Mouse (Mus musculus): ENCODE data around the gene Ttyh2.
A peak's percentile ranks its signal among the peaks of the same experiment; 100 is the strongest.
"Not testable (repeated sequence)": the region's sequence is repeated elsewhere in the genome, so short reads cannot be mapped to it uniquely, and the experiment has no call there.

Ttyh2 gene

DNA sequence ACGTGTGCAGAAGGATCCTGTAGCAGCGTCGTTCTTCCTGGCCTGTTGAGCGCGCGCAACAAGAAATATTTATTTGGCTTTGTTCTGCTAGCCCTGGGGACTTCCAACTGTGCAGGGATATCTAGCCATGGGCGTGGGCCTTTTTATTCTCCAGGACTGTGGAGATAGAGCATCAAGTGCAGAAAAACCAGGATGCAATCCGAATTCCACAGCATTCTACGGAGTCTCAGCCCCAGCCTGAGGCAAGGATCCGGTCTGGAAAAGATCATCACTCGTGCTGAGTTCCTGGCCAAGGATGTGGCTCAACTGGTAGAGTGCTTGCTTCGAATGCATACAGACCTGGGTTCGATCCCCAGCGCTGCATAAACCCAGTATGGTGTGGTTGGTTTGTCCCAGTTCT lies 13.1 kb upstream of the Ttyh2 start:
- no peak for DNase-seq

DNA sequence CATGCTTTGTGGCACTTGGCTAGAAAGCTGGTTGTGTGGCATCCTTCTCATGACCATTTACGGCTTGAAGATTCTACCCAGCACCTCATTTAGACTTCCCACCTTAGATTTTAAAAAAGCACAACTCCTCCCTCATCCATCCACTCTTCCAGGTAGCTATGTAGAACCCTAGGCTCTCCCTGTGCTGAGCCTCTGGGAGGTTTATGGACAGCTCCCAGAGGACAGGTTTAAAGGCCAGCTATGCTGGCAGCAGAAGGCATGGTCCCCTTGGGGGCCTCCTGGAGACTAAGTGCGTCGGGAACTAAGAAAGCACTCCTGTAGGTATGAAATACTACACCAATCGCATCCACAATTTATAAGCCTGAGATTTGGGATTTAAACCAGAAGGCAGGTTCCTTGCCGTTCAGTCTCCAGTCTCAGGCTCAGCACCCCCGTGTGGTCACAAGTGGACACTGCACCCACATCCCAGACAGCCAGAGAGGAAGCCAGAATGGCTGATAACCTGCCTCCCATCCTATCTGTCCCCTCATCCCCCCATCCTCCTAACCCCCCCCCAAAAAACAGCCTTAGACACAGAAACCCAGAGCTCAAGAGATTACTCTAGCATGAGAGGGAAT lies 12.4 kb upstream of the Ttyh2 start:
- DNase-seq, result peak; percentile 87 to 92

DNA sequence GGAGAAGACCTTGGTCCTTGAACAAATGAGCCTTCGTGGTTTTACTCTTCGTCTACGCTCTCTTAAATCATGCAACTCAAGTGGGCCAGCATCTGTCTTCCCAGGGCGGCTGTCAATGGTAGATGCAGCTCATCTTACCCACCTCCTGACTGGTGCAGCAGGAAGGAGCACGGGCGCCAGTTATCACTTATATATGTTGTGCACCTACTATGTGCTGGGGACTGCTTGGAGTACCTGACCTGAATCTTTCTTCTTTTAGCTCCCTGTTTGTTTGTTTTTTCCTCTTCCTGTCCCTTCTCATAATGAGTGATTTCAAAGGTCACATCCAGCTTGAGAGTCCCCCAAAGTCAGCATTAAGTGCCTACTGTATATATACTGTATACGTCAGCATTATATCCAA lies 11.1 kb upstream of the Ttyh2 start:
- DNase-seq, result no peak

DNA sequence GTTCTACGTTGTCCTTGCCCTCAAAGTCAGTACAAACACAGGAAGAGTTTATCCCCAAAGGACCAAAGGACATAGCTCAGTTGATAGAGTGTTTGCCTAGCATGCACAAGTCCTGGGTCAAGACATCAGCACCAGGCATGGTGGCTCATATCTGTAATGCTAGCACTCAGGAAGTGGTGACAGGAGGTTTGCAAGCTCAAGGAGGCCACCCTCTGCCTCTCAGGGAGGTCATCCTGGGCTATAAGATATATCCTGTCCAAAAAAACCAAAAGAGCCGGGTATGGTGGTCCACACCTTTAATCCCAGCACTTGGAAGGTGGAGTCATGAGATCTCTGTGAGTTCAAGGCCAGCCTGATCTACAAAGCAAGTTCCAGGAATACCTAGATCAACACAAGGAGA lies 9.8 kb upstream of the Ttyh2 start:
- DNase-seq, result peak in 1 of 2 experiments; percentile 2

DNA sequence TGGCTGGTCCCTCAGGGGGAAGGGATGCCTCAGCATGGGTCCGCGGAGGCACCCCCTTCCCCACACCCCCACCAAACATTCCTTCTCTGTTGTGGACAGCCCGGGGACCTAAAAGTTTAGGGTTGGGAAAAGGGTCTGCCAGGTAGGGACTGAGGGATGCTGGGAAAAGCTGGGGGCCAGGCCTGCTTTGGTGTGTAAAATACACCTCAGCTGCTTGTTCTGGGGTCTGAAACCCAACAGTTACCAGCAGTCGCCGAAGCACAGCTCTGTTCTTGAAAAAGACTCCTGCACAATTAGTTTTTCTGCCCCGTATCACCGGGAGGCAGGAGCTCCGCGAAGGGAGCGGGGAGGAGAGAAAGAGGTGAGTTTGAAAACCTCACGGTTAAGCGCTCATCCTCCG lies 8.4 kb upstream of the Ttyh2 start:
- peak in 1 of 2 experiments; percentile 11 for DNase-seq

DNA sequence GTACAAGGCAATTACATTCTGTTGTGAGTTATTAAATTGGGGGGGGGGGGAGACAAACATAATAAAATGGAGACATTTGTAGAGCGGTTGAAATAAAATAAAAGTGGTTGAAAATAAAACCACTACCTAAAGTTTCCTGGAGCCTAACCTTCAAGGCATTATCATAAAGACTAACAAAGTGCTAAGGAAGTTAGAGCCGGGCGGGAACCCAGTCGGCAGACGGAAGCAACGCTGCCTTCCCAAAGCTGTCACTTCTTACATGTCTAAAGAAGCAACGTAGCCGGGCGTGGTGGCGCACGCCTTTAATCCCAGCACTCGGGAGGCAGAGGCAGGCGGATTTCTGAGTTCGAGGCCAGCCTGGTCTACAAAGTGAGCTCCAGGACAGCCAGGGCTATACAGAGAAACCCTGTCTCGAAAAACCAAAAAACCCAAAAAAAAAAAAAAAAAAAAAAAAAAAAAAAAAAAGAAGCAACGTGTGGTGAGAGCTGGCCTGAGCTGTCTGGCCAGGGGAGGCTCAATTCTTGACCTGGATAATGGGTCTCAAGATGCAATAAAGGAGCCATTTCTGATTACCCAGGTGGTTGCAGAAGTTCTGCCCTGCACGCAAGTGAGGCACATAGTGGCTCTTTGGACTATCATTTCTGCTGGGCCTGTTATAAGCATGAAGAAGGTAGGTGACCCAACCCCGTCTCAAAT lies 7.8 kb upstream of the Ttyh2 start:
- peak in 1 of 2 experiments; percentile 2 for DNase-seq

DNA sequence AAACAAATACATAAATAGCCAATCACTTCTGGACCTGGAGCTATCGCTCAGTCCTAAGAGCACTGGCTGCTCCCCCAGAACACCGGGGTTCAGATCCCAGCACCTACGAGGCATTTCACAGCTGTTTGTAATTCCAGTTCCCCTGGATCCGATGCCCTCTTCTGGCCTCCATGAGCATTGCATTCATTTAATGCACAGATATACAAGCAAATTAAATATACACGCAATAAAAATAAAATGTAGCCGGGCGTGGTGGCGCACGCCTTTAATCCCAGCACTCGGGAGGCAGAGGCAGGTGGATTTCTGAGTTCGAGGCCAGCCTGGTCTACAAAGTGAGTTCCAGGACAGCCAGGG lies 7.3 kb upstream of the Ttyh2 start:
- DNase-seq, result peak; percentile 71 to 76

DNA sequence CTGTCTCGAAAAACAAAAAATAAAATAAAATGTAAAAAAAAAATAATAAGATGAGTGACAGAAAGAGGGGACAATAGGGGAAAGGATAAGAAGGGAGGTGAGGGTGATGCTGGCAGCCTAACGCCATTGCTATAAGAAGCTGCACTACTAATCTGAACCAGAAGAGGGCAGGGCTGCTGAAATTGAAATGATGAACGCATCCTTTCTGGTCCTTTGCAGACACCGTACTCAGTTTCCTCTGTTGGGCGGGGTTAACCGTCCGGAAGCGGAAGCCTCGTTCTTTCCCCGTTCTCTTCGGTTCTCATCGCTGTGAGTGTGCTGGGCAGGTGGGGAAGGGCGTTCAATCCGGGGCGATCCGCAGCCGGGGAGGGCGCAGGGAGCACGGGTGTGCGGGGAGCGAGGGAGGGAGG lies 6.9 kb upstream of the Ttyh2 start, which contains the start of gene Rpl38:
Gene Rpl38, plus strand, starts transcription at position 224 of the 410 bp plus-strand sequence.
- peak; percentile 97 to 99 for DNase-seq

DNA sequence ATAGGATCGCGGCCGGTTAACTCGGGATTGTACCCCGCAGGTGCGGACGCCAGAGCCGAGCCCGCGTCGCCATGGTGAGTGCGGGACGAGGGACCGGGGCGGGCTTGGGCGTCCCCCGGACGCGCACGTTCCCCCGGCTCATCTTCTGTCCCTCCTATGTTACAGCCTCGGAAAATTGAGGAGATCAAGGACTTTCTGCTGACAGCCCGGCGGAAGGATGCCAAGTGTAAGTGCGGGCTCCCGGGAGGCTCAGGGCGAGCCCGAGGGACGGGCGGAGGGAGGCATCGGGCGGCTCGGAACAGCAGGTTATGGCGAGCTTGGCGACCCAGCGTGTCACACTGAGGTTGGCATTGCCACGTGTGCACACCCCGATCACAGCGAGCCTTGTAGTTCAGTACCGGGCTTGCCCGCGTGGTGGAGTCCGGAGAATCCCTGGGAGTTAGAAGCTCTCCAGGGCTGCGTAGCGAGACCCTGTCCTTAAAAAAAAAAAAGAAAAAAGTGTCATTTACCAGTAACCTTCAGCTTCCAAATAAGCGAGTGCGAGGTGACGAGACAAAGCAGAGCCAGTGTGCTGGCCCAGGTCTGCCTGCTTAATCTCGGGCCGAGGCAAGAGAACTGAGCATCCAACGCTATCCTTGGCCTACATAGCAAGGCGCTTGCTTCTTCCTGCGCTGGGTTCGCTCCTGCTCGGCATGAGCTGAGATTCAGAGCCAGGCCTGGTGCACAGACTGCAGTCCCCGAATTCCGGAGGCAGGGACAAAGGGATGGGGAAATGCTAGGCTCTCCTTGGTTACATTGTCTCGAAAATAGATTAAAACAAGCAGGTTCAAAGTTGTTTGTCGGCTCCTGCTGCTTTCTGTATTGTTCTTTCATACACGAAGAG lies 6.2 kb upstream of the Ttyh2 start:
- DNase-seq, result peak; percentile 88 to 91

DNA sequence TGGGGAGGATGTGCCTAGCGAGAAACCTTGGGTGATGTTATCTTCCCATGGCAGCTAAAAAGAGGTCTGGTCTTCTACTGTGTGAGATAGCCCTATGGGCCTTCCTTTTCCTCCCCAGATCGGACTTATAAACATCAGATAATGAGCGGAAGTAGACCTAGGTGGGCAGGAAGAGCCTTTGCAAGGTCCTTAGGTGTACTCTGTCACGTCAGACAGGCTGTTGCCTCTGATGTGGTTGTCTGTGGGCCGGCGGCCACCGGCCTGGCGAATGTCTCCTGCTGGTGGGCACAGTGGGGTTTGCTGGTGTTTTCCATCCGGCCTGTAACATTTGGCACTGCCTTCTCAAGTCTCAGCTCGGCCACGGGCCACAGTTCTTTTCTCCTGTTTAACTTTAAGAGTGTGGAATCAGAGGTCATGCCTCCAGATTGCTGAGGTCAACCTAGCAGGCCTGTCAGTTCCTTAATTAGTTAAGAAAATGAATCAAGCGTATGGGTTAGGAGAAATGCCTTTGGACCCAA lies 5.5 kb upstream of the Ttyh2 start:
- DNase-seq, result peak in 1 of 2 experiments; percentile 45

DNA sequence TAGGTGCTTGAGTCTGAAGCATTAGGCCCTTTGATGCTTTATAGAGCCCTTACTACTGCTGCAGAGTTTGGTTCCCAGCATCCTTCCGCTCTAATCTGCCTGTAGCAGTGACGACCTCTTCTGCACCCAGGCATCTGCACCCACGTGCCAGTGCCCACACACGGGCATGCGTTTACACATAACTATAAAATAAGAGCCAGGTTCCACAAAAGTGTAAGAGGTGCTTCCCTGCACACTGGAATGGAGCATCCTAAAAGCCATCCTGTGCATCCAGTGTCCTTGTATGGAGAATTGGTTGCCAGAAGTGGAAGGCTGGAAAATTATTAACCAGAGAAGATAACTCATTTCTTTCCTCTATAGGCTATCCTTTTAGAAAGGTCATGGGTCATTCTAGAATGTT lies 4.1 kb upstream of the Ttyh2 start:
- DNase-seq, result no peak

DNA sequence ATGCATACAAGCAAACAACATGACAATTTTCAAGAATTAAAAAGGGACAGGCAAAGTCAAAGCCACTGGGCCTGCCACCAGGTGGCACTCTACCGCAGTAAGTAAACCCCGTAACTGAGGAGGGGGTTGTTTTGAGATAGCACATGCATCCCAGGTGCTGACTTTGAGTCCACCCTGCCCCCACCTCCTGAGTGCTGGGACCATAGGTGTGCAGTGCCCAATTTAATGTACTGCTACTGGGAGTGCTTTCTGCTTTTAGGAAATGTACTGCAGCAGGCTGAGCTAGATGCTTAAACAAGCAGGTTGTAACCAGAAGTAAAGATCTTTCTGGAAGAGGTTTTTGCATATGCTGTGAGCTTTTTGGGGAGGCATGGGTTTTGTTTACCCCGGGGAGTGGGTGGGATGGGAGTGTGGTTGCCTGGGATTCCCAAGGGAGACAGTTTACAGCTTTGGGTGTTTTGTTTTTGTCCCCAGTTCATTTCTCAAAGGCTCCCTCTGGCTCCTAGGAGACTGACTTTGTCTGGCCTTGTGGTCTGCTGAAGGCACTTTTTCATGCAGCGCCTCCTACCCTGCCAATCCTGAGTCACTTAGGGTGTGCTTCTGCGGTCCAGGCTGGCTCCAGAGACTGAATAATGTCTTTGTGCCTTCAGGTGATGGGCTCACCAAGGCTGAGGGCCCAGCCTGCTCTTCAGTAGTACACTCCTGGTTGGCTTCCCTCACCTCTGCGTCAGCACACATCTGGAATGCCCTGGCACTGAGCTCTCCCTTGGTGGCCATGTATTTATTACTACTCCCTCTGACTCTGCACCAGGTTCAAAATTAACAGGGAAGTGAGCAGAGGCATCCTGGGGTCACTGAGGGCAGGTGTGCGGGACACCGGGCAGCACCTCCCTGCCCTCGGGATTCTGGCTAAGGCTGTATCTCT lies 2.2 kb upstream of the Ttyh2 start:
- DNase-seq, result peak; percentile 85 to 89

DNA sequence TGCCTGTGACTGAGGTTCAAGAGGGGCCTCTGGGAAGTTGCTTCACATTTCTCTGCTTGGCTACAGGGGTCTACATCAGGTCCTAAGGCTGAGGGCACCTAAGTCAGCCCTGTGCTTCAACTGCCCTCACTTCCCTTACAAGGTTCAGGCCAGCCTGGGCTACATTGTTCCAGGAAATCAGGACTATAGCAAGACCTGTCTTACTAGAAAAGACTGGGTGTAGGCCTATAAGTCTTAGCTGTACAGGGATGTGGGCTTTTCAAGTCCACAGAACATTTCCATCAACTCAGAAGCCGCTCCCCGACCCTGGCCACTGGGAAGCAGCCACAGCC lies 1.5 kb upstream of the Ttyh2 start:
- no peak for DNase-seq

DNA sequence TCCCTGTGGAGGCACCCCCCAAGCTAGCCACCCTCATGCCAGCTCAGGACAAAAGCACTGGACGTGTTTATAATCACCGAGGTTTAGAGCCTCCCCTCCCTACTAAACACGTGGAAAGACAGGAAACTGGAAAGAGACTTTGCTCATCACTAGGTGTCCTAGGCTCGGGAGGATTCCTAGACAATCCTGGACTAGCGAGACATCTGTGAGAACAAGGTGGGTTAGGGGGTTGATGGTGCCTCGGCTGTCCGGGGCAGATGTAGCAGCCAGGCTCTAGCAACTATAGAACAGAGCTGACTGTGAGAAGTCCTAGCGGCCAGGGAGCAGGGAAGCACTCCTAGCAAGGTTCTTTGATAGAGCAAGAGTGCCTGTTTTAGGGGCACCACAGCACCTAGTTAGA lies 1.1 kb upstream of the Ttyh2 start:
- no peak for DNase-seq

DNA sequence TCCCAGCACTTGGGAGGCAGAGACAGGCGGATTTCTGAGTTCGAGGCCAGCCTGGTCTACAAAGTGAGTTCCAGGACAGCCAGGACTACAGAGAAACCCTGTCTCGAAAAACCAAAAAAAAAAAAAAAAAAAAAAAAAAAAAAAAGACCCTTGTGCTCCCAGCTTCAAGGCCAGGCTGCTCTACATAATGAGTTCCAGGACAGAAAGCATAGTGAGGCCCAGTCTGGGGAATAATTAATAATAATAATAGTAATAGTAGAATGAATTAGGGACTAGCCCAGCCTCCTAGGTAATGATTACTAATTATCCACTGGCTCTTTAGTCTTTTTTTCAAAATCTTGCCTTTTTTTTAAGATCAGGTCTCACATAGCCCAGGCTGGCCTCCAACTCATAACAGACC lies 435 bp upstream of the Ttyh2 start:
- not testable (repeated sequence) for DNase-seq

DNA sequence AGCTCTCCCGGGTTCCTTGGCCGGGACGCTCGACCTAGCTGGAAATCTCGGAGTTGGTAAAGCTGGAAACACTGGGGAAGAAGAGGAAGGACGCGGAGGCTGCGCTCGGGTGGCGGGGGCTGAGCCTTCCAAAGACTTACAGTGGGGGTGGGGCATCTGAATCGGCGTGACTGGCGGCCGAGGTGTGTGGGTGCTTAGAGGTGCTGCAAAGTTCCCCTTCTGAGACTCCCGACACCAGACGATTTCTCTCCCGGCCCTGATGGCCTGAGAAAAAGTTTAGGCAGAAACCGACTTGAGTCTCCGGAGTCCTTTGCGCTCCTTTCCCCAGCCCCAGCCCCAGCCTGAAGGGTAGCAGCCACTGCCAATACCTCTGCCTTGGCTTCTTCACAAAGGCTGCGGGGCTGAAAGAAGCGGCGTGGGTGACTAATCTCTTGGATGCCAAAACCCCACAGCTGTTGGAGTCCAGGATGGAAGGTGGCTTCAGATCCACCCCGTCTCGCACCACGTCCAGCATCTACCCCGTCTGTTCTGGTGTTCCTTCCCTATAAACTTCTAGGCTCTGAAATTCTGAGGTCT lies 683 bp downstream of the Ttyh2 start:
- DNase-seq, result peak; percentile 73 to 78

DNA sequence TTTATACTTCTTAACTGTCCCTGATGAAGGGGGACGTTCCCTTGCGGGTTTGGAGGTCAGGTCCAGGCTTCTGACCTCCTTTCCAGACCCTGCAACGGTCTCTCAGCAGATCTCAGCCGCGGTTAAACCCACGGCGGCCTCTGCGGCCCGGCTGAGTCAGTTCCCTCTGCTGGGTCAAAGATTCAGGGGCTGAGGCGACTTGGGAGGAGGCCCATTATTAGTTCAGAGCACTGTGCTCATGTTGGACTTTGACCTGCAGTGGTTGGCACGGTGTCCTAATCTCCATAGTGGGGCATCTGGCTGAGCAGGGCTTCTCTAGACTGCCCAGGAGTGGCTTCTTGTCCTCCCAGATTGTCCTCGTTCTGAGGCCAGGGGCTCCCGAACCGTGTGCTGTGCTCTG lies 1.2 kb downstream of the Ttyh2 start:
- peak; percentile 67 to 68 for DNase-seq

DNA sequence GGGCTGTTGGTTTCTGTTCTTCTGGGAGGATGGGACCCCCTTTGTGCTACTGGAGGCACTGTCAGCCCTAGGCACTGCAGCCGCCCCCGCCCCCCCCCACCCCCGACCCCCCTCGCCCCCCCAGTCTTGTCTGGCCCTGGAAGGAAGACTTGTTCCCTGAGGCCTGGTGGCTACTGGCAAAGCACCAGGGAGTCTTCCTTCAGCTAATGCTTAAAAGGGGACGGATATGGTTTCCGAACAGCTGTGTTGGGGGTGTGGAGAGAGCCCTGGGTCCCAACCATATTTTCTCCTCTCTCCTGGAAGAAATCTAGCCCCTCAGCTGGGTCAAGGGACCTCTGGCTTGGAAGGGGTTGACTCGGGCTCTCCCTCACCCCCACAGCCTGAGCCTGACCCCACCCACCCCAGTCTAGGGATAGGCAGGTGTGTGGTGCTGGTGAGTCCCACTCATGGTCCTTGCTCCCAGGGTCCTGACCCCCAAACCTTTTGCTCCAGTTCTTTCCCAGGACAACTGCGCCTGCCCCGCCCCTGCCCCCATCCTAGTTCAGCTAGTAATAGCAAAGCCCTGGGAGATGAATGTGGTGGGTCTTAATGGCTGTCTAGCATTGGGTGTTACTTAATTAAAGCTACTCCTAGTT lies 1.8 kb downstream of the Ttyh2 start:
- DNase-seq, result peak; percentile 58 to 66

DNA sequence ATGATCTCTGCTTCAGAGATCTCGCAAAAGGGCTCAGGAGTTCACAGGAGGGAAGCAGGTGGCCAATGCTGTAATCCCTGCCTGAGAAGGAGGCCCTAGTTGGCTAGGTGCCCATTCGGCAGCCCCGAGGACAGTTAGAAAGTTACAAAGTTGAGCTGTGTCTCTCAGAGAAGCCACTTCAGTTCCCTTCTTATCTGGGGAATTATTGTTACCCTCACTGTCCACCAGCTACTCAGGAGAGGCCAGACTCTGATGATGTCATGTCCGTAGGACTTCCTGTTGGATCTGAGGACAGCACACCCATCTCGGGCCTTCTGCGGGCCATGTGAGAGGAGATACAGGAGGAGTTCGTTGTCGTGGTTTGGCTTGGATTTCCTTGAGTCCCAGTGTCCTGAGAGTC lies 4.4 kb downstream of the Ttyh2 start:
- DNase-seq, result peak; percentile 68 to 69

DNA sequence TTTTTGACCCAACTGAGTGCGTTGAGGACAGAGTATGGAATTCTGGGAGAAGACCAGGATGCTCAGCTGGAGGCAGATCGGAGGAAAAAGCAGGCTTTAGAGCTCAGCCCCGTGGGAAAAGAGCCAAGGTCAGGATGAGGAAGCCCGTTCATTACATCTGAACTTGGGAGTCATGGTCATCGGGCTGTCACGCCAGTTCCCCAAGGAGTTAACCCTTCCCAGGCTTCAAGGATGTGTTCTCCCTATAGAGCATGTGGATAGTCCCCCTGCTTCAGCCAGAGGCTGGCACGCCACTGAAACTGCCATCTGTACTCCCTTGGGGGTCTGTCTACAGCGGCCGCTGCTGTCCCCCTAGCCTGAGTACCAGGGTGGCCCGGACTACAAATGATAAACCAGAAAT lies 5.1 kb downstream of the Ttyh2 start:
- peak; percentile 52 to 53 for DNase-seq

DNA sequence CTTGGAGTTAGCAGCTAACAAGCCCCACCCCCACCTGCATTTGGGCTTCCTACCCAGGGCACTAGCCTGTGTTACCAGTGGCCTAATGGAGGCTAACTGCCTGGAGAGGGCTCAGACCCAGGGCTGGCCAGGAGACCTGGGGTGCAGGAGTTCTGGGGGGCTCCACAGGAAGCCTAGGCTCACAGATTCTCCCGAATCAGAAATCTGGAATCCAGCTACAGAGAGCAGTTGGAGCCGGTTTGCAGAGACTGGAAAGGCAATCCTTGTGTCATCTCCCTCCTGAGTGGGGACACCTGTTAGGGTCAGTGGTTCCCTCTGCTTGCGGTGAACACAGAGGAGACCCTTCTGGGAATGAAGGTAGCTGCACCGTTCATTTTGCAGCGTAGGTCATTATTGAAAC lies 5.8 kb downstream of the Ttyh2 start:
- peak in 1 of 2 experiments; percentile 46 for DNase-seq
